Mouse (Mus musculus): ENCODE data around the gene Oxct1.

The Oxct1 gene

GRCm38 (mm10) chr15:4026231-4026773, at the start of gene Oxct1:
TSS of gene Oxct1 (plus strand) at chr15:4026383.
- DNase-seq, result peak; percentile 92 to 94

- DNase-seq, result no peak
Measured at GRCm38 (mm10) chr15:3978279-3978678, 47.9 kb upstream of the Oxct1 start.

GRCm38 (mm10) chr15:3979061-3979848, 46.9 kb upstream of the Oxct1 start, which contains the start of gene Fbxo4:
TSS of gene Fbxo4 (minus strand) at chr15:3979573.
- peak; percentile 91 to 95 for DNase-seq

GRCm38 (mm10) chr15:3979871-3980270, 46.3 kb upstream of the Oxct1 start:
- DNase-seq, result peak in 1 of 2 experiments; percentile 34

- DNase-seq, result no peak
Measured at GRCm38 (mm10) chr15:3982732-3983131, 43.5 kb upstream of the Oxct1 start.

GRCm38 (mm10) chr15:3984876-3985275, 41.3 kb upstream of the Oxct1 start:
- no peak for DNase-seq

- peak; percentile 17 to 24 for DNase-seq
Measured at GRCm38 (mm10) chr15:3987981-3988380, 38.2 kb upstream of the Oxct1 start.

- DNase-seq, result no peak
Measured at GRCm38 (mm10) chr15:3994852-3995447, 31.2 kb upstream of the Oxct1 start.

- DNase-seq, result peak; percentile 99
Measured at GRCm38 (mm10) chr15:3995448-3996266, 30.5 kb upstream of the Oxct1 start, which contains the start of gene AW549877. TSS of gene AW549877 (minus strand) at chr15:3995744.

GRCm38 (mm10) chr15:3996267-3997010, 29.7 kb upstream of the Oxct1 start:
- DNase-seq, result no peak

GRCm38 (mm10) chr15:3999144-3999543, 27.0 kb upstream of the Oxct1 start:
- DNase-seq, result no peak

GRCm38 (mm10) chr15:4000536-4000935, 25.6 kb upstream of the Oxct1 start:
- DNase-seq, result no peak

GRCm38 (mm10) chr15:4013873-4014272, 12.3 kb upstream of the Oxct1 start:
- DNase-seq, result no peak

- no peak for DNase-seq
Measured at GRCm38 (mm10) chr15:4020711-4021110, 5.5 kb upstream of the Oxct1 start.

- no peak for DNase-seq
Measured at GRCm38 (mm10) chr15:4023747-4024146, 2.4 kb upstream of the Oxct1 start.

- no peak for DNase-seq
Measured at GRCm38 (mm10) chr15:4024726-4025507, 1.3 kb upstream of the Oxct1 start.

GRCm38 (mm10) chr15:4025508-4025904, 677 bp upstream of the Oxct1 start:
- DNase-seq, result peak in 1 of 2 experiments; percentile 11

GRCm38 (mm10) chr15:4026831-4027584, 825 bp downstream of the Oxct1 start:
- peak; percentile 89 to 91 for DNase-seq

GRCm38 (mm10) chr15:4027671-4028410, 1.7 kb downstream of the Oxct1 start:
- DNase-seq, result no peak

- no peak for DNase-seq
Measured at GRCm38 (mm10) chr15:4028411-4028700, 2.2 kb downstream of the Oxct1 start.
